Mouse (Mus musculus): ENCODE results near the gene Eif1ad.

DNA sequence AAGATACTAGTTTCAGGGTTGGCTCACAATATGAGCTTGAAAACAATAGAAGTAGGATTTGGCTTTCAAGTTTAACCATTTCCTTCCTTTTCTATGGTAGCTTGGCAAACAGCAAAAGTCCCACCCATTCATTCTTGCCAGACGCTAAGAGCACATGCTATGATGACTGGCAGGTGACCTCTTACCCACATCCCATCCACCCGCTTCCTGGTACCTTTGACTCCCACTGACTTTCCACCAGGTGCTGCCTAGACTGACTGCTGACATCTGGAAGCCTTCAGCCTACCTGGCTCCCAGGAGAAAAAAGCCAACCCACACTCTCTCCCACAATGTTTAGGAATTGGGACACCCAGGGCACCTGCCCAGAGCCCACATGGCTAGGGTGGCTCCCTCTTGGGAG is 2.4 kb upstream of the Eif1ad start:
- TF ChIP-seq CTCF (IDR thresholded peaks at IDR 0.05; ENCODE audit: control insufficient read depth, insufficient read depth, low read length), result no peak
- TF ChIP-seq POLR2A (IDR thresholded peaks at IDR 0.05; ENCODE audit: borderline replicate concordance, control insufficient read depth, low read depth, low read length), result no peak
